Mouse (Mus musculus) left cerebral cortex, adult 2 months (tissue): ENCODE results near the gene Hcar1. TPM values are rescaled to one million over a fixed set of nuclear protein-coding genes. Genes with fewer than 3 reads are reported as not detected.

Experiments
- DNase-seq, 2 experiments: peaks; one replicate each; pipeline ENCODE4 v3.0.0; 2021 to 2022; ENCODE audit warnings: low spot score in 2 of 2, mixed read lengths in 1 of 2; ENCODE audit errors: extremely low spot score in 1 of 2
- H3K27ac ChIP-seq: fragments of 200-600 bp; 2 replicates; pipeline ENCODE4 v1.8.1; 2022
- H3K4me3 ChIP-seq: fragments of 200-600 bp; 2 replicates; pipeline ENCODE4 v1.8.1; 2022
- CTCF ChIP-seq: fragments of 200-600 bp; IDR thresholded peaks from 2 replicates; pipeline ENCODE4 v1.8.1; 2022; ENCODE audit warnings: antibody characterized with exemption, mild to moderate bottlenecking, moderate library complexity
- intact Hi-C: fragments of 180-260 bp; cut with DNase I; formaldehyde crosslinking; loops from one replicate; pipeline ENCODE4 v1.15.1; 2025
- total RNA-seq, 2 experiments: library from RNA; stranded (reverse); gene quantifications; 2 replicates each; pipeline ENCODE4 v1.2.3; 2021

Hcar1 gene
- total RNA-seq, 2 experiments from 2014 or later = 1.5 TPM

DNA sequence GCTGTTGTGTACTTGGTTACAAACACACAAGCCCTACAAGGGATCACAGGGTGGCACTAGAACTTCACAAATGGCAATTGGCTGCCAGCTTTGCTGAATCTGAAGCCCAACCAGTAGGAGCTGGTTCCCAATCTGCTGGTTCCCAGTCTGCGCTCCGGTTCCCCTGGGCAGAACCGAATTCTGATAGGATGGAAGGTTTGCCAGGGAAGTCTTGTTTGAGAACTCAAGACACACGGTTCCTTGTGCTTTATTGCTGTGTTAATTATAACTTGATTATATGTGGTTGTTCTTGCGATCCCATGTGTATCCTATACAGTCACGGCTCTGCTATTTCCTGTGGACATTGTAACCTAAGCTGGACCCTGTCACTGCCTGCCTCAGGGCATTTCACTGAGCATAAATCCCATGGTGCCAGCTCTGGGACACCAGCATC, 52.1 kb downstream of the Hcar1 start:
- peak; percentile 56 for TF ChIP-seq CTCF
- no peak overlapping the region for H3K4me3 ChIP-seq
- DNase-seq = peak in 1 of 2 experiments; percentile 24
- intact Hi-C loops = loop anchor here (2.0 to 5.0 kb wide), 2 partner anchors 79 to 170 kb away; partner anchors contain the start of gene Denr
- no peak overlapping the region for H3K27ac ChIP-seq

Other genes starting within 250 kb of the Hcar1 start
- 100 to 1,000 TPM; 139 TPM for gene Clip1, start 195.4 kb downstream of the Hcar1 start, total RNA-seq
- 10 to 100 TPM; 40.5 to 47.3 TPM for gene Zcchc8, start 158.9 kb downstream of the Hcar1 start, total RNA-seq
- 10 to 100 TPM; 84.2 to 84.8 TPM for gene Rsrc2, start 130.6 kb downstream of the Hcar1 start, total RNA-seq
- gene Kntc1, start 130.3 kb downstream of the Hcar1 start, total RNA-seq = 1 to 10 TPM in 1 of 2 experiments, under 1 TPM in 1; 0.68 to 1.1 TPM
- gene Hcar2, start 14.5 kb downstream of the Hcar1 start, total RNA-seq = not detected
- gene Denr, start 27.2 kb upstream of the Hcar1 start, total RNA-seq = 10 to 100 TPM; 66.0 to 68.7 TPM
- 1 to 10 TPM in 1 of 2 experiments, under 1 TPM in 1; 0.63 to 1.1 TPM for gene Gm43518, start 47.4 kb upstream of the Hcar1 start, total RNA-seq
- 1 to 10 TPM; 2.9 to 4.1 TPM for gene Ccdc62, start 50.7 kb upstream of the Hcar1 start, total RNA-seq
- gene Hip1r, start 93.6 kb upstream of the Hcar1 start, total RNA-seq = 10 to 100 TPM; 68.3 to 74.2 TPM
- gene Vps37b, start 152.2 kb upstream of the Hcar1 start, total RNA-seq = 10 to 100 TPM; 46.1 to 47.3 TPM
- gene Abcb9, start 215.8 kb upstream of the Hcar1 start, total RNA-seq = 10 to 100 TPM; 55.0 to 57.3 TPM
- gene Ogfod2, start 232.3 kb upstream of the Hcar1 start, total RNA-seq = 10 to 100 TPM; 35.4 to 39.1 TPM
- gene Arl6ip4, start 236.1 kb upstream of the Hcar1 start, total RNA-seq = 10 to 100 TPM; 46.7 to 52.1 TPM